Mouse (Mus musculus) kidney, postnatal 4 days (tissue): Measurements from ENCODE around the gene Gm17509.

Experiments used
- DNase-seq, 2 experiments: peaks; one replicate each; pipeline ENCODE4 v3.0.0; 2021; ENCODE audit warnings: mixed read lengths in 2 of 2

Gm17509 gene

DNA sequence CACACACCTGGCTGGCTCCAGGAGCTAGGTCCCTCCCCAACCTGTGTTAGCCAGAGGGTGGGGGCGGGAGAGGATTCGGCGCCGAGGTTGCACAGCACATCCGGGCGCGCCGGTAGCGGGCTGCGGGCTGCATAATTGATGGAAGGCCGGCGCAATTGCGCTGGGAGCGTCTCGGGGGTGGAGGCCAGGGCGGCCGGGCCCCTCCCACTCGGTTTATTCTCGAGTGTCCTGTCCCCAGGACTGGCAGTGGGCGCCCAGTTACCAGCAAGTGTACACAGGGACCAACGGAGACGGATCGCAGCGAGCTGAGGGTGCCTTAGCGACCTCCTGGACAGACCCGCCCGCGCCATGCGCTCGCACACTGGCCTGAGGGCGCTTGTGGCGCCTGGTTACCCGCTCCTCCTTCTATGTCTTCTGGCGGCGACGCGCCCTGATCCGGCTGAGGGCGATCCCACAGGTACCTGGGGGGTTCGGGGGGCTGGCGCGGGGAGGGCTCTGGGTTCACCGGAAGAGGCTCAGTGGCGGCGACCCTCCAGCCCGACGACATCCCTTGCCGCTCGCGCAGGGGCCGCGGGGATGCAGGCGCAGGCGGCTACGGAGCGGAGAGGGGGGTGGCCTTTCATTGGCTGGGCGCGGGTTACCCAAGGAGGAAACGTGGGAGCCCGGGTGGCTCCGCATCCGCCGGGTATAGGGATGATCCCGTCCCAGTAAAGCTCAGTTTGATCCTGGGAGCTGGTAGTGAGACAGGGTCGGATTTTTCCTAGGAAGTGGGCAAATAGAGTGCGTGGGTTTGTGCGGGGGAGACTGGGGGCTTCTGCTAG is at the start of gene Gm17509:
Gm17509 (minus strand) TSS at position 575 of the 821 bp plus-strand sequence.
- DNase-seq, result peak; percentile 63 to 72

DNA sequence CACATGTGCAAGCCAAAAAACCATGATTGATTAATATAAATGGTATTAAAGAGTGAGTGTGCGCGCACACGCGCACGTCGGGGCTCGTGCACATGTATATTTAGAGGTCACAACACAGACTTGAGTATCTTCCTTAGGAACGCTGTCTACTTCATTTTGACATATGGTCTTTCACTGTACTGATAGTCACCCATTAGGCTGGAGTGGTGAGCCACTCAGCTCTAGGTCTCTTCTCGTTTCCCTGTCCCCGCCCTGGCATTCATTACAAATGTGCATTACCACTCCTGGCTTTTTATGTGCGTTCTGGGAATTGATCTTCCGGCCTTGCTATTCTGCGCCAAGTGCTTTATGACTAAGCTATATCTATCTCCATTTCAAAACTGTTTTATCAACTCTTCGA is 47.1 kb upstream of the Gm17509 start:
- DNase-seq, result no peak

DNA sequence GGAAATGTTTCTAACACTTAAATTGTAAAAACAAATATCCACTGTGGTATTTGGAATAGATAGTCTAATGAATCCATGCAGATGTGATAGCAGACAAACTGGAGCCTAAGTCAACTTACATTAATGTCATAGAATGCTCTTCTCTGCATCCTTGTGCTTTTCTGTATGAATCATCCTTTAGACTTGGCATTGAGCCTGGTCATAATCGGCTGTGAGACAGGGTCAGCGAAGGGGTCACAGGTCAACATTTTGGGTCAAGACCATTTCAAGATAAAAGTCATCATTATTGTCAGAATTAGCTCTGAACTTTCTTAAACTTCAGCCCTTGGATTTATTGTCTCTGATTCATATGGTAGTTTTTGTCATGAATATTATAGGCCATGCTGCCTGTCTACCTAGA is 45.3 kb upstream of the Gm17509 start:
- DNase-seq, result peak; percentile 4 to 14

DNA sequence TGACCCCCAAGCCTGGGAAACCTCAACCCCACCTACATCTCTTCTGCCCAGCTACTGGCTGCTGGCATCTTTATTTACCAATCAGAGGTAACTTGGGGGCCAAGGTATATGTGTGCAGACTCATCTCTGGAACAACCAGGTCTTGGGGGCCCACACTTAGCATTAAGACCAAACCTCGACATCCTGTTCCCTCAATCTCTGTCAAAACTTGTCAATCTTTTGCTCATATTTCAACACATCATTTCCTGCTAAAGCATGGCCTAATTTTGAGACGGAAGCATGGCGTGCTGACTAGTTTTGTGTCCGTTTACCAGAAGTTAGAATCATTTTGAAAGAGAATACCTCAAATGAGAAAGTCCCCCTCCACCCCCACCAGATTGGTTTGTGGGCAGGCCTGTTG is 39.8 kb upstream of the Gm17509 start:
- DNase-seq, result no peak

DNA sequence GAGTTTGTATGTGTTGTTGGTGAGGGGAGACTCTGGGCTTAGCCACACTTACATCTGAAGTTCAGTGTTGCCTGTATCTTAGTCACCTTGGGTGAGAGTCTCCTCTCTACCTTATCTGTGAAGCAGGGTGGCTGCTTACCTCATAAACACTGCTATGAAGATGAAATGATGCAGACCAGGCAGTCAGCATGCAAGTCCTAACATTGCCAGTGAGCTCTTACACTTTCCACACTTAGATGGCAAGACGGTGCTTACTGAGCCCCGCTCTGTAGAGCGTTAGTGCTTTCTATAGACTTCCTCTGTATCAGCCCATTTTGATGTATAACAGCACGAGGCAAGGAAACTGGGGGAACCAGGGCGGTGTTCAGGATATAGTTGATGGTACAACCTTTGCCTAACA is 21.7 kb upstream of the Gm17509 start:
- no peak for DNase-seq

DNA sequence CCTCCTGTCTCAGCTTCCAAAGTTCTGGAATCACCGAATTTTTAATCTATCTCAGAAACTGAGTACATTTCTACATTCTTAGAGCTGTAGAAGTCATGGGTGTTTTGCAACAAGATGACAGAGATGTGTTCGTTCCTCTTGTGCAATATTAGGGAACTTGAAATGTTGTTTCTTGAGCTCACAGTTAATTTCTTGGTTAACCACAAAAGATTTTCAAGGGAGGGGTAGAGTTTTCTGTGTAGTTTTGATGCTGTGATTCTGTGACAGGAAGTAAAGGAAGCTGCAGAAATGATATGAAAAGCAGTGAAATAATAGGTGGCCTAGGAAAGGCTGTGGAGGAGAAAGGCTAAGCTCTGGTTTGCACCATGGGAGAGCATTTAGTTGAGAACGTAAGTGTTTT is 21.2 kb upstream of the Gm17509 start:
- DNase-seq, result no peak

DNA sequence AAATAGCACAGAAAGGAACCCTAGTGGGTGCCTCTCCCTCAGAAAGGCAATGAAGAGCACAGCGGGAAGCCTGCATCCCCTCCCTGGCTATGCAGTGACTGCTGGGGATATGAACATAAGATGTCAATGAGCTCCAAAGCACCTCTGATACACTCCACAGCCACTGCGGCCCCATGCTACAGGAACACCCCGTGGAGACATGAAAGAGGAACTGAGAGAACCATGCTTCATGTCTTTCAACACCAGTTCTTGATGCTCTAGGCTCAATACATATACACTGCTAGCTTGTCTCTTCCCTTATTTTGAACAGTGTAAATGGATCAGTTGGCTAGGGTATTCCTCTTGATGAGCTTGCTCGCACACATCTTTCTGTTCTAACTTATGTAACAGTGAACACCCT is 16.2 kb upstream of the Gm17509 start:
- DNase-seq, result no peak

DNA sequence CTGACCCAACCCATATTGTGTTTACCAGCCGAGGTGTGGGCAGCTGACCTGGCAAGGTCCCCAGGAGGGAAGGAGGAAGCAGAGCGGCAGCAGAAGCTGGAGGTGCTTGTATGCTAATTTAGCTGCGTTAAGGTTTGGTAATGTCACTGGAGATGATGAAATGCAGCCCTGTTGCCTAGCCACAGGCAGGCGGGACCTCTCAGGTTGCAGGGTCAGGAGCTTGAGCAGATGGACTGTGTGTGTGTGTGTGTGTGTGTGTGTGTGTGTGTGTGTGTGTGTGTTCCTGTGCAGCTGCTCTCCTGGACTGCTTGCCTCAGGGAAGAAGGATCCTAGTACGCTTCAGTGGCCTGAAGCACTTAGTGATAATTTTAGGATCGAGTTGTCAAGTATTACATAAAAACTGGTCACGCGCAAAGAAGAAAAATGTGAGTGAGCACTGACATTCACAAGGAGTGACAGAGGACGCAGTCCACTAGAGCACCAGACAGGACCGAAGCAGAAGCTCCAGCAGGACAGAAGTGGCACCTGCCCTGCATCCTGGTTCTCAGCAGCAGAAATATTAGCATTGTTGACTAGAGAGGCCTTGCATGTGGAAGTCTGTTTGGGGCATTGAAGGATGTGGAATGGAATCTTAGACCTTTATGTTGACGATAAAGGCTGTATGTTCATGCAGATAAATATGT is 14.8 kb upstream of the Gm17509 start:
- peak; percentile 47 to 64 for DNase-seq

DNA sequence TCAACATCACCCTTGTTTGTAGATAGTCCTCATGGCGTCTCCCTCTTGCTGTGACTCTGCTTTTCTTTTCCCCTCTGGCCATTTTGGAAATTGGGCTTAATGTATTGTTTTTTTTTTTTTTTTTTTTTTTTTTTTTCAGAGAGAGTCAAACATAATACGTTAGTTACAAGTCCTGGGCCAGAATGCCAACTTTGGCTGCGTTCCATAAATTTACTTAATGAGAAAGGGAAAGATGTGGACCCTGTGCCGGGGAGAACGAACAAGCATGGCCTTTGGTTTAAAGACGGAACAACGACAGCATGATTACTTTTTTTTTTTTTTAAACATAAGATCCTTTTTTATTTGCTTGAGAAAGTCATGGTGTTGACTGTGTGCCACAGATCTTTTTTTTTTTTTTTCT is 13.6 kb upstream of the Gm17509 start:
- no peak for DNase-seq

DNA sequence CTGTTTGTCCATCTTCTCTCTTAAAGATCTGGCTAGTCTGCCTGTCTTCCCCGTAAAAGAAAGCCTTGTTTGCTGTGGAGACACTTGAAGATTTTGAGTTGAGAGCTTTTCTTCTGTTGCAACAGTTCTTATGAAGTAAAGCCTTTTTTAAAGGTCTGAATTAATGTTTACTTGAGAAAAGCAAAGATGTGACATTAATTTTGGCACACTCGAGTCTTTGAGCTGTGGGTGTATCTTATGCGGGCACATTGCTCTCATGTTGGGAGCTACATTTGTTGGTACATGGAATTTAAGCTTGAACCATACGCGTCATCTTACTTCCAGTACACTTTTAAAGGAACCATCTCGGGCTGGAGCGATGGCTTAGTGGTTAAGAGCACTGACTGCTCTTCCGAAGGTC is 12.9 kb upstream of the Gm17509 start:
- DNase-seq, result no peak

DNA sequence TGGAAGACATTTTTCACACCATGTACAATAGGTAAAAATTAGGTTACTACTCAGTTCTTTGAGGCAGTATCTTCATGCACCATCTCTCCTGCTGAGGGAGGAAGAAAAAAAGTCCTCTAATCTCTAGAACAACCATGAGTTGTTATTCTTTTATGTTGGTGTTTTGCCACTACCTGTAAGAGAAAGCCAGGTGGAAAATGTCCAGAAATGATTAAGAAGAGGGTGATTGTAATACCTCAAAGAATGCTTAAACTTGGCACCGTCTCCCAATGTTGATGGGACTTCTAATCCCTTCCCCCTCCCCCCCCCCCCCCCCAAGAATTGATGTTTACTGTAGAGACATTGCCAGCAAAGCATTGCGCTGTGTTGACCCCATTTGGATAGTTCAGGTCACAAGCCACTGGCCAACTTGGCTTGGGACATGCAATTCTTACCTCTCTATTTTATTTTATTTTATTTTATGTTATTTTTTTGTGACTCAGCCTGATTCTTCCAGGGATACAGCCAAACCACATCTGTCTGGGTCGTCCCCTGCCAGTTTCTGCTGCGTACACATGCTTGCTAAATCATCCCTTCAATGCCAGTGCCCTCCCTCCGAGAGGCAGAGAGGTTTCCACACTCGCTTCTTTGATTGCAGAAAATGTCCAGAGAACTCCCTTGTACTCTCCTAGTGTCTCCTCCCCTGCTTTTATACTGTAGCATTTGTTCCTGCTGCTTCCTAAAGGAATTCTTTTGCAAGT is 9.7 kb upstream of the Gm17509 start:
- DNase-seq, result no peak

DNA sequence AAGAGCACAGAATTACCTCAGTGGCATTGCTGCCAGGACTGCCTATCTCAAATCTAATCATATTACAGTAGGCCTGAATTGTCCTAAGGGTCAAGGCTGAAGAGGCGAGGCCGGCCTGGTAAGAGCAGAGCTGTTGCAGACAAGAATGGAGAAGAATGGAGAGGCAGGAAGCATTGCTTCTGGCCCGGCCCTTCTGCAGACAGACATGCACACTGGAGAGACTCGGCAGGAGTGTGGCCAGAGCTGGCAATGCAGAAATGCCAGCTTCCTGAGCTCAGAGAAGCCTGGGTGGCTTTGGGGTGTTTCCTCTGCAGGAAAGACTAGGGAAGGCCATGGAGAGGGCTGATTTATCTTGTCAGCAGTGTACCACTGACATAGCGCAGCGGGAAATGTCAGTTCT is 4.7 kb upstream of the Gm17509 start:
- no peak for DNase-seq

DNA sequence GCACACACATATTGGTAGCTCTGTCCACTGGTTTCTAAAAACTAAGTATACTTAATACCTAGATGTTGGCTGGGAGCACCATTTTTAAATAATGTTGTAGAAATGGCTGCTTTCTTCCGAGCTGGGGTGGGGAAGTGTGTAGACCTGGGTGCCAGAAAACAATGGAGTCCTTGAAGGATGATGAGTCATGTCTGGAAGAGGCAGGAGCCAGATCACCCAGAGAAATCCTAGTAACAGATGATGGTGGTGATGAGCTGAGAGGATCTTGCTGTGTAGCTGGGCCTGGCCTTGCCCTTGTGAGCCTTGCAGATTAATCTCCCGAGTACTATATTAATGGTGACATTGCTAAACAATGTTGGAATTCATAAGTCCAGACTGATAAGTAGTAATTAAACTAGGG is 4.0 kb upstream of the Gm17509 start:
- no peak for DNase-seq

DNA sequence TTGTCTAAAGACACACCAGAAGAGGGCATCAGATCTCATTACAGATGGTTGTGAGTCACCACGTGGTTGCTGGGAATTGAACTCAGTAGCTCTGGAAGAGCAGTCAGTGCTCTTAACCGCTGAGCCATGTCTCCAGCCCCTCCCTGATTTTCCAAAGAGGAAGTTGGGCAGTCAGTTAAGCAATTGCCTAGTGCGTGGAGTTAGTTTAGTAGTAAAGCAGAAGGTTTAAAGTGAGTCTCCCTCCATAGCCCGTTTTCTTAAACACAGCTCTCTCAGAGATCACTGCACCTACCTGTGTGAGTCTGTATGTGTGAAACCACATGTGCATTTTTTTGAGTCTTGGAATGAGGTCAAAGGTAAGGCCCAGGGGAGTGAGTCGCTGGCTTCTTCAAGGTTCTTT is 2.2 kb upstream of the Gm17509 start:
- no peak for DNase-seq

DNA sequence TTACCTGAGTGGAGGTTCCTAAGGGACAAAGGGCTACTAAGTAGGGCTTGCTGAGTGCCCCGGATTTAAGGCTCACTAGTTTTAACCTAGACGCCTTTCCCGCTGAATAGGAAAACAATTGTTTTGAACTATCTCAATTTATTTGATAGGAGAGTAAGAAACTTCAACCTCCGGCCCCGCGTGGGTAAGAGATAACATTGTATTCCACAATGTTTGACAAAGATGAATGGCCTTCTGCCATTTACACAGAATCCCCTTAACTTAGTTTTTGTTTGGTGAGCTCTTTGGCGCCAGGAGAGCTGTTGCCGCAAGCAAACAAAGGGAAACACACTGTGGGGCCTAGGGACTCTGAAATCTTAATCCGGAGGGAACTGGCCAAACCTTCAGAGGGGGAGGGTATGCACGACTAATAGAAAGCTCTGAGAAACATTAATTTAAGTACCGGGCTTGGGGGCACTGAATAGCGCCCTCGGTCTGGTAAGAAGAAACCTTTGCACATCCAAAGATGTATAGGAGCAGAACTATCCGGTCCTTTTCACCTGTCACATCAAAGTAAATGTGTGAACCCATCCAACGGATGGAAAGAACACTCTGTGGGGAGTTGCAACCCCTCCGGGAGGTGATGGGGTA is 889 bp downstream of the Gm17509 start:
- DNase-seq, result no peak

DNA sequence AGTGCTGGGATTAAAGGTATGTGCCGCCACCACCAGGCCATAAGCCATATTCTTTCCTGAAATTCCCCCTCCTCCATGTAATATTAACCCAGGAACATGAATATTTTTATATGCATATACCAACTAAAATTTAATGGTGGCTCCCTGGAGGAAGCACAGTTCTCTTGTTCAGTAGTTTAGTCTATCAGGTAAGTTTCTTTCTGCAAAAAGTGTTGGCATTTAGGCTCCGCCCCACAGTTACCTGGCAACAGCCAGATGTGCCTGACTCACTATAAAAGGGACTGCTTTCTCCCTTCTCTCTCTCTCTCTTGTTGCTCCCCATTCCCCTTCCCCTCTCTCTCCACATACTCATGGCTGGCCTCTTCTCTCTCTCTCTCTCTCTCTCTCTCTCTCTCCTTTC is 2.8 kb downstream of the Gm17509 start:
- DNase-seq, result no peak

DNA sequence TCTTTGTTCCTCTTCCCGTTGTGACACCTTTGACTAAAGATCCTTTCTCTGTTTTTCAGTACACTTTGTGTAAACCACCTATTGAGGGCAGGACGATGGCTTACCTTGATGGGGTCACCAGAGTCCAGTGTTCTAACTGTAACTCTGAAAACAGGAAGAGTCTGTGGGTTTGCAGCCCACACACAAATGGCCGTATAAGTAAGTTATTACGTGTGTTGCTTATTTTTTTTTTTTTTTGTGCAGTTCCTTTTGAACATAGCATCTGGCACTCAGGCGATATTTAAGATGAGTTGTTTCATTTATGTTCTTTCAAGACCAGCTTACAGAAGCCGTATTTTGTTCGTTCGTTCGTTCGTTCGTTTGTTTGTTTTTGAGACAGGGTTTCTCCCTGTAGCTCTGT is 3.3 kb downstream of the Gm17509 start:
- no peak for DNase-seq

DNA sequence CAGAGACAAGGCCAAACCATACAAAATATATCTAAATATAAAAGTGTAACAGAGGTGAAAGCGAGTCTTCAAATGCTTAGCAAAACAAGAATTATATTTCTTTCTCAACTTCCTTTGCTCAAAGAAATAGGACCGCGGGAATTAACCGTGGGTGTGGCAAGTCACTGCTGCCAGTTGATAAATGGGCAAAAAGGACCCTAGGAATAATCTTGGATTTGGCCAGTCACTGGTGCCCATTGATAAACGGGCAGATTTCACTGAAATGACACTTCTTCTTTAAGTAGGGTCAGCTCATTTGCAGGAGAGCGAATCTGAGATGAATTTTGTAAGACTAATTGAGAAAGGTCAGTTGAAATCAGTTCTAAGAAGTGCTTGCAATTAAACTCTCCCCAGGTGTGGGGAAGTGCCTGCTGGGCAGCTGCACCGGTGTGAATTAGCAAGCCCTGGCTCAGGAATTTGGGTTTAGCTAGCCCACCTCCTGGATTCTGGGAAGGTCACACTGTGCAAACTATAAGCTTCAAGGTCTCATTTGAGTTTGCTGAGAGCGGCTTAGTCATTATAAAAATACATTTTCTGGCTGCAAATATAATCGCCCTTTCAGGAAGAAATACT is 4.0 kb downstream of the Gm17509 start:
- no peak for DNase-seq

DNA sequence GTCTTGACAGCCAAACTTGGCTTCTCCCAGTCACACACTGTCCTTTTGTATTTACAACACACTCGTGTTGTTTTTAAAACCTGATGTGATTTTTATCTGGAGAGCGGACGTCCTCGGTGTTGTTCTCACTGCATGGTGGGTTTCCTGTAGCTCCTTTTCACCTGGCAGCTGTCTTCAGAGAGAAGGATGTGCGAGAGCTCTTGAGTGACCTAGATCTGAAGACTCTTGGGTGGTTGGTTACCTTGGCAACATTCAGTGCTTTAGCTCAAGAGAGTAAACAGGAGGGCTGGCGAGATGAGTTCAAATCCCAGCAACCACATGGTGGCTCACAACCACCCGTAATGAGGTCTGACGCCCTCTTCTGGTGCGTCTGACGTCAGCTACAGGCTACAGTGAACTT is 4.7 kb downstream of the Gm17509 start:
- DNase-seq, result no peak

DNA sequence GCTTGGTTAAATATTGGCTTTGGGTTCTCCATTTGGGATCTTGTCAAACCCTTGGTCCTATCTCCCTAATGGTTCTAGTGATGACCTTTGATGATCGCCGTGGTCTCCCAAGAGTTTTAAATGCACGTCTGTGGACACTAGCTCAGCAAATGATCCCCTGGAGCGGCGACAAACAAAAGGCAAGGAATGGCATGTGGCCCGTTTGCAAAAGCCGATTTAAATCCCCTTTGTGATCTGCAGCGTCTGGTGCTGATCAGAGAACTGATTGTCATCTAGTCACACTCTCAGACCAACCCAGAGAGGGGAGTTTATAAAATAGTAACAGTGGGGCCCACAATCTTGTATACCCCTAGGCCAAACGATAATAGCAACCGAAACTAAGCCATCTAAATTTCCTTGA is 5.4 kb downstream of the Gm17509 start:
- DNase-seq, result no peak

DNA sequence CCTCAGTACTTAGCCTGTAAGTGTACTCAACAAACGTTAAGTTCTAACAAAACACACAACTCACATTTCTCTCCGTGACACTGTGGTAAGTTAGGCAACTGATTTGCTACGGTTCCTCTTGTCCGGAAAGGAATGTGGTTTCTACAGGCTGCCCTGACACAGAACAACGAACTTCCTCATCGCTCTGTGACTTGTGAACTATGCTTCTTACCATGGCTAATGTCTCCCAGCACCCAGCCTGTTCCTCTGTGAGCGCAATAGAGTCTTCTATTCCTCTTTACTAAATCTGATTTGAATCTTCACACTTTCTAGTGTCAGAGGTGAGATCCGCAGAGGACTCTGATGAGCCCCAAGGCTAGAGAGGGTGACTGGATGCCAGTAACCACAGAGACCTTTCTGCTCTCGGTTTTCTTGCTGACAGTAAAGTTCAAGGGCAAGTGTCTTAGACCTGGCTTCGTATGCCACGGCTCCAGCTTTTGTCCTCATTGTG is 9.4 kb downstream of the Gm17509 start:
- no peak for DNase-seq

DNA sequence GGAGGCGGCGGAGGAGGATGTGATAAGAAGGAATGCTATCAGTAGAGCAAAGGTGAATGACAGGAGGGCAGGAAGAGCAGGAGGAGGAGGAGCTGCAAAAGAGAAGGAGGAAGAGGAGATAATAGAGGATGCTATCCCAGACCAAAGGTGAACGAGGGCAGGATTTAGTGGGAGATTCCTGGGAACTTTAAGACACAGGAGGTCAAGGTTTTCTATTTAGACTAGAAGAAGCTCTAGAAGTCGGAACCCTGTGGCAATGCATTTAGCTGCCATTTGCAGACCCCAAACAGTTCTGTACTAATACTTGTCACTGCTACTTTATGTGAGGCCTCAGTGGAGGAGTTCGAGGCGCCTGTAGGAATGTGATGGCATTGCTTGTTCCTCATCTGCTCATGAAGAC is 12.6 kb downstream of the Gm17509 start, which contains the start of gene Emb:
Emb (plus strand) TSS at position 301 of the 400 bp plus-strand sequence.
- no peak for DNase-seq

DNA sequence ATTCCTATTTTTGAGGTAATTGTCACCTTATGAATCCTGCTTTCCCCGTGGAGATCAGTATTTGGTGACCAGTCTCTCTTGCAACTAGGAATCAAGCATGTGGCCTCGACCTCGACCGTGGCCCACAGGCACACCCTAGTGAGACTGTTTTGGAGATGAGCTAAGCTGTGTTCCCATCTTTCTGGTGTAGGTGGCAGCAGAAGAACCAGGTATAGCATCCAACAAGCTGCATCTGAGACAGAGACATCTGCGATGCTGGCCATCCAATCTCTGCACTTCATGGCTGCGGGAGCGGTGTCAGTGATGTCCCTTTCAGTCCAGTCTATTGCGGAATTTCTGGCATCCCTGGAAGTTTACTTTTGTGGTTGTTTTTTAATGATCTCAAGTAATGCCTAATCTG is 14.8 kb downstream of the Gm17509 start:
- DNase-seq, result no peak
